ENCODE assay signal across 12 mouse cellular contexts in genomic region chr6:134332718-134333432, GRCm38 (mm10).
DNase-seq lines count a peak whose midpoint lies in the region; ATAC-seq lines count a peak whose summit lies in the region.
"Had no signal": no experiment of that assay in that cellular context is flagged by ENCODE, and none has a peak within 500 bp of the region (broad histone marks: within the 10 kb centered on the region; RNA-seq: fewer than 3 reads in every experiment).

No protein-coding gene starts in this region.

- no peak overlapping the region for H3K27ac ChIP-seq in heart, embryonic 14.5 days (replicated peaks in 1 of 2; ENCODE audit: control insufficient read depth in 1 of 2, insufficient read depth in 1 of 2, low read depth in 2 of 2, low read length in 2 of 2)
- H3K27ac ChIP-seq in heart, embryonic 10.5 days, result no peak overlapping the region
- no peak overlapping the region for H3K27ac ChIP-seq in midbrain, embryonic 13.5 days
- H3K27ac ChIP-seq: embryonic facial prominence, embryonic 10.5 days; hindbrain, embryonic 10.5 days; midbrain, embryonic 12.5 days had no signal

- WGBS in heart, embryonic 14.5 days, result 59% methylated on average over 15 of the region's 15 CpGs
- 65% methylated on average over 15 of the region's 15 CpGs for WGBS in heart, embryonic 10.5 days
- 85% methylated on average over 15 of the region's 15 CpGs for WGBS in midbrain, embryonic 13.5 days

- H3K4me3 ChIP-seq in heart, embryonic 14.5 days (ENCODE audit: control insufficient read depth in 1 of 2, insufficient read depth in 1 of 2, low read depth in 1 of 2, low read length in 2 of 2), result no peak overlapping the region
- H3K4me3 ChIP-seq in heart, embryonic 10.5 days, result no peak overlapping the region
- no peak overlapping the region for H3K4me3 ChIP-seq in midbrain, embryonic 13.5 days (replicated peaks)
- H3K4me3 ChIP-seq: embryonic facial prominence, embryonic 10.5 days; hindbrain, embryonic 10.5 days; midbrain, embryonic 12.5 days had no signal

- H3K27me3 ChIP-seq in heart, embryonic 14.5 days (ENCODE audit: control insufficient read depth, insufficient read depth, low read length), result no peaks in the 10 kb centered on the region
- H3K27me3 ChIP-seq in heart, embryonic 10.5 days (ENCODE audit: insufficient read depth, poor library complexity, severe bottlenecking), result no peaks in the 10 kb centered on the region
- no peaks in the 10 kb centered on the region for H3K27me3 ChIP-seq in midbrain, embryonic 13.5 days
- H3K27me3 ChIP-seq: midbrain, embryonic 12.5 days had no signal

- H3K4me2 ChIP-seq in heart, embryonic 14.5 days (ENCODE audit: low read length), result no peak overlapping the region
- no peak overlapping the region for H3K4me2 ChIP-seq in midbrain, embryonic 13.5 days (replicated peaks)
- H3K4me2 ChIP-seq: midbrain, embryonic 12.5 days had no signal

- H3K9ac ChIP-seq in heart, embryonic 14.5 days (ENCODE audit: low read length), result no peak overlapping the region
- no peak overlapping the region for H3K9ac ChIP-seq in midbrain, embryonic 13.5 days (replicated peaks)
- H3K9ac ChIP-seq: midbrain, embryonic 12.5 days had no signal

- no peaks in the 10 kb centered on the region for H3K9me3 ChIP-seq in heart, embryonic 14.5 days (ENCODE audit: control insufficient read depth, low read length)
- H3K9me3 ChIP-seq in heart, embryonic 10.5 days, result no peaks in the 10 kb centered on the region
- H3K9me3 ChIP-seq in midbrain, embryonic 13.5 days, result no peaks in the 10 kb centered on the region
- H3K9me3 ChIP-seq: embryonic facial prominence, embryonic 10.5 days; hindbrain, embryonic 10.5 days; midbrain, embryonic 12.5 days had no signal

- no peaks in the 10 kb centered on the region for H3K36me3 ChIP-seq in heart, embryonic 14.5 days (ENCODE audit: control insufficient read depth, insufficient read depth, low read length)
- H3K36me3 ChIP-seq in heart, embryonic 10.5 days, result no peaks in the 10 kb centered on the region
- H3K36me3 ChIP-seq in midbrain, embryonic 13.5 days, result no peaks in the 10 kb centered on the region
- H3K36me3 ChIP-seq: embryonic facial prominence, embryonic 10.5 days; hindbrain, embryonic 10.5 days; midbrain, embryonic 12.5 days had no signal

- 0 out of 2 replicates have a peak, but pooled peaks have one; percentile 50 for ATAC-seq in heart, embryonic 14.5 days (ENCODE audit: insufficient number of reproducible peaks, insufficient read depth, low FRiP score, low read depth)
- ATAC-seq in CD4-positive, CD25-positive, alpha-beta regulatory T cell, adult 4 months, result peak; percentile 86
- no peak for ATAC-seq in midbrain, embryonic 13.5 days
- ATAC-seq: forebrain, embryonic 16.5 days had no signal

- DNase-seq in heart, embryonic 10.5 days (ENCODE audit: low spot score), result no peak
- peak; percentile 76 for DNase-seq in induced T-regulatory cell, adult 2 months (ENCODE audit: low read depth)
- peak; percentile 57 for DNase-seq in naive thymus-derived CD4-positive, alpha-beta T cell, adult 2 months (ENCODE audit: low read depth)
- no peak for DNase-seq in right cerebral cortex, postnatal 25 days
- DNase-seq in urinary bladder, postnatal 10 days (ENCODE audit: low spot score), result no peak

- no peaks in the 10 kb centered on the region for H3K4me1 ChIP-seq in heart, embryonic 14.5 days (ENCODE audit: control insufficient read depth in 2 of 2, insufficient read depth in 2 of 2, low read length in 2 of 2)
- H3K4me1 ChIP-seq in heart, embryonic 10.5 days, result no peaks in the 10 kb centered on the region
- H3K4me1 ChIP-seq in midbrain, embryonic 13.5 days (replicated peaks), result no peaks in the 10 kb centered on the region
- H3K4me1 ChIP-seq: midbrain, embryonic 12.5 days had no signal

Comparison
In these comparisons a context has a peak if more than half of its experiments do, and no peak if none do; other contexts are left out.
1. DNase-seq: peak in induced T-regulatory cell, adult 2 months (single experiment) and naive thymus-derived CD4-positive, alpha-beta T cell, adult 2 months (single experiment); none in heart, embryonic 10.5 days (single experiment), right cerebral cortex, postnatal 25 days (single experiment) and urinary bladder, postnatal 10 days (single experiment).